Mouse (Mus musculus) brown adipose tissue, adult 24 weeks (tissue): Measurements from ENCODE around the gene BC061212. TPM values are rescaled to one million over a fixed set of nuclear protein-coding genes. Genes with fewer than 3 reads are reported as not detected.
"Not testable (repeated sequence)": the region's sequence is repeated elsewhere in the genome, so short reads cannot be mapped to it uniquely, and the experiment has no call there.

ENCODE experiments used
- H3K27ac ChIP-seq: fragments of 200-500 bp; replicated peaks from 2 replicates; pipeline ENCODE4 v1.5.1; 2012; ENCODE audit warnings: low read depth, mild to moderate bottlenecking, low read length
- H3K4me1 ChIP-seq: fragments of 200-500 bp; 2 replicates; pipeline ENCODE4 v1.6.1; 2012; ENCODE audit warnings: low read length, mixed read lengths; ENCODE audit not compliant: control insufficient read depth, insufficient read depth, insufficient read length
- H3K4me3 ChIP-seq: fragments of 200-500 bp; 2 replicates; pipeline ENCODE4 v1.5.1; 2012; ENCODE audit warnings: low read depth, mild to moderate bottlenecking, low read length, moderate library complexity; ENCODE audit not compliant: insufficient read depth
- polyA plus RNA-seq: library from polyadenylated mRNA; stranded (reverse); fragments of >200 nt; gene quantifications from 2 replicates; pipeline ENCODE4 v1.2.4, GENCODE M21; 2012; ENCODE audit not compliant: missing spikeins, insufficient read depth, insufficient read length

BC061212 gene
- not detected in 2 replicates for polyA plus RNA-seq

- not testable (repeated sequence) for H3K4me1 ChIP-seq, H3K4me3 ChIP-seq, H3K27ac ChIP-seq
Observed at GRCm38 (mm10) chr5:94070445-94070844, at the start of gene BC061212. Gene BC061212, minus strand, starts transcription at chr5:94070545.

DNA sequence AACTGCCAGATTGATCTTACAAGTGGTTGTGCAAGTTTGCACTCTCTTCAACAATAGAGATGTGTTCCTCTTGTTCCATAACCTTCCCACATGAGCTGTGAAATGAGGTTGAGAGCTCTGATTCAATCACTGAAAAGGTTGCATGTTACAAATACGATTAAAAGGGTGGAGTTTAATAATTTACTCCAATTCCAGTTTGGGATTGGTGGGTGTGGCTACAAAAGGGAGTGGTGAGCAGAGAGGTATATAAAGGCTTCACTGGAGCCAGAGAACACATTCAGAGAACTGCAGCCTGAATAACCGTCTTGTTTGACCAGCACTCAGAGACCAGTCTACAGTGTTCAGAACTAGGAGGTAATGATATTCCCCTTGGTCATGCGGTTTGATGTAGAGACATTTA, 5.7 kb upstream of the BC061212 start, which contains the start of gene Gm6351:
Gene Gm6351 (plus strand): TSS at position 301 of the 400 bp plus-strand sequence.
- not testable (repeated sequence) for H3K27ac ChIP-seq, H3K4me3 ChIP-seq, H3K4me1 ChIP-seq

Other genes with a start within 250 kb of the BC061212 start
- gene Gm7792, start 226.8 kb downstream of the BC061212 start, polyA plus RNA-seq, result not detected in 2 replicates
- gene Gm16429, start 141.5 kb downstream of the BC061212 start, polyA plus RNA-seq, result not detected in 2 replicates
- gene Gm6351, start 5.8 kb upstream of the BC061212 start, polyA plus RNA-seq, result not detected in 2 replicates
- not detected in 2 replicates for gene Gm3106, start 147.5 kb upstream of the BC061212 start, polyA plus RNA-seq
- gene A430089I19Rik, start 236.3 kb upstream of the BC061212 start, polyA plus RNA-seq, result not detected in 2 replicates
- gene Gm6502, start 243.9 kb upstream of the BC061212 start, polyA plus RNA-seq, result not detected in 2 replicates